Mouse (Mus musculus): ENCODE measurements around the gene Gata5. TPM values are rescaled to one million over a fixed set of nuclear protein-coding genes. Genes with fewer than 3 reads are reported as not detected.

Gene Gata5
- polyA plus RNA-seq (2015; fragmentation: Nextera tagmentation; extraction: Ambion mirVana), result not detected in 2 replicates

- H3K9ac ChIP-seq, result no peak within 1 kb of the TSS
- no peak for ATAC-seq (replicated peaks)
- under 1% methylated on average over 33 of the region's 33 CpGs for WGBS
- H3K9me3 ChIP-seq, result no peaks in the 10 kb centered on the region
- peaks cover 14% of the 10 kb centered on the region for H3K4me1 ChIP-seq
- H3K27ac ChIP-seq, result no peak within 1 kb of the TSS
- peak within 1 kb of the TSS; percentile 47 for H3K4me2 ChIP-seq
- H3K27me3 ChIP-seq (replicated peaks), result peaks cover 67% of the 10 kb centered on the region
- H3K36me3 ChIP-seq (replicated peaks), result no peaks in the 10 kb centered on the region
- H3K4me3 ChIP-seq, result peak within 1 kb of the TSS; percentile 28
Measured at GRCm38 (mm10) chr2:180334551-180334986, at the start of gene Gata5. Gata5 (minus strand) TSS chr2:180334699.

DNA sequence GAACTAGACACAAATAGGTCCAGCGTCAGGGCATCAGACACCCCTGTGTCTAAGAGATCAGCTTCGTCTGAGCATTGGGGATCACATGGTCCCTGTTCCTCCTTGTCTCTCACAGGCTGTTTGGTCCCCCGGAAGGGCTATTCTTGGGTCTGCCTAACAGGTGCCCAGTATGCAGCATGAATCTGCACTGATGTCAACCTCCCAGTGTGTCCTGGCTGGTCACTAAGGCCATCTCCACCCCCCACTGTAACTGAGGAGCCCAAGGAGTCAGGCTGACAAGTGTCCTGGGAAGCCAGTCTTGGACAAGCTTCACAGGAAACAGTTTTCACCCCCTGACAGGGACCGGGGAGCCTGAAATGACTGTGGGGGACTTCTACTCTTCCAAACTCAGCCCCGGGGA, 42.2 kb upstream of the Gata5 start:
- ATAC-seq (replicated peaks), result no peak
- WGBS, result 83% methylated on average over 5 of the region's 5 CpGs
- Histone ChIP-seq H3K27me3 (replicated peaks) (0 out of 2 replicates have a peak, but pooled peaks cover 3% of the 10 kb centered on the region), H3K4me2 (no peak overlapping the region), H3K27ac (no peak overlapping the region), H3K36me3 (replicated peaks) (no peaks in the 10 kb centered on the region), H3K9me3 (no peaks in the 10 kb centered on the region), H3K9ac (no peak overlapping the region), H3K4me3 (no peak overlapping the region), H3K4me1 (no peaks in the 10 kb centered on the region)

- 89% methylated on average over 10 of the region's 10 CpGs for WGBS
- H3K4me3 ChIP-seq, result no peak overlapping the region
- no peaks in the 10 kb centered on the region for H3K27me3 ChIP-seq (replicated peaks)
- H3K4me1 ChIP-seq, result no peaks in the 10 kb centered on the region
- H3K4me2 ChIP-seq, result no peak overlapping the region
- no peaks in the 10 kb centered on the region for H3K36me3 ChIP-seq (replicated peaks)
- ATAC-seq (replicated peaks), result no peak
- no peak overlapping the region for H3K9ac ChIP-seq
- no peaks in the 10 kb centered on the region for H3K9me3 ChIP-seq
- H3K27ac ChIP-seq, result no peak overlapping the region
Measured at GRCm38 (mm10) chr2:180373256-180373655, 38.8 kb upstream of the Gata5 start.

GRCm38 (mm10) chr2:180368359-180368758, 33.9 kb upstream of the Gata5 start:
- ATAC-seq (replicated peaks), result no peak

DNA sequence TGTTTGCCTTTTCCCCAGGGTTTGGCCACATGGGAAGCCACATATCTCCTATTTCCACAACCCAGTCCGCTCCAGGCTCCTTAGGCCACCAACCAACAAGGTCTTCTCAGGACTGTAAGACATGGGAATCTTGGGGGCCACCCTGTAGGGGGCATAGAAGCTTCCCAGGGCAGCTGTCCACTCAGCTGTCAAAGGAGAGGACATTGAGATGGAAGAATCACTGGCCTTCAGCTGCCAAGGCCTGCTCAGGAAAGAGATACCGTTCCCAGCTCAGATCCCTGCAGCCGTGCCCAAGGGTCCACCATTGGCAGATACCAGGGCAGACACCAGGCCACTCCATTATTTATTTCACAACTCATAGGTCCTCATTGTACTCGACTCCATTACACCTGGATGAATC, 32.9 kb upstream of the Gata5 start:
- Histone ChIP-seq H3K4me2 (no peak overlapping the region), H3K36me3 (replicated peaks) (no peaks in the 10 kb centered on the region), H3K9me3 (no peaks in the 10 kb centered on the region), H3K4me3 (no peak overlapping the region), H3K9ac (no peak overlapping the region), H3K4me1 (no peaks in the 10 kb centered on the region), H3K27me3 (replicated peaks) (no peaks in the 10 kb centered on the region), H3K27ac (no peak overlapping the region)
- WGBS, result 80% methylated on average over 4 of the region's 4 CpGs
- no peak for ATAC-seq (replicated peaks)

More at GRCm38 (mm10) chr2:180368359-180368758, 33.9 kb upstream of the Gata5 start:
- Histone ChIP-seq H3K36me3 (replicated peaks) (no peaks in the 10 kb centered on the region), H3K27ac (no peak overlapping the region), H3K4me3 (no peak overlapping the region), H3K27me3 (replicated peaks) (no peaks in the 10 kb centered on the region), H3K9ac (no peak overlapping the region), H3K4me1 (no peaks in the 10 kb centered on the region), H3K9me3 (no peaks in the 10 kb centered on the region), H3K4me2 (no peak overlapping the region)
- 72% methylated on average over 5 of the region's 5 CpGs for WGBS

DNA sequence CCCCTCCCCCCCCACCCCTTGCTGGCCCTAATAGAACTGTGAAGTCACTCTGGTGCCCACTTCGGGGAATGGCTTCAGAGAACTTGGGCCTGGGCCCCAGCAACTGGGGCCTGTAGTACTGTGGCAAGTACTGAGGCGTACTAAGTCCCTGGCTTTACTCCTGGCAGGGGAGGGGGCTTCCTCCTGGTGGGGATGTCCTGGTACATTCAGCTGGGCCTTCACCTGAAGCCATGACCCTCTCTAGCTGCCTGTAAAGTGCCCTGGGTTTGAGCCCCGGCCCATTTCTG, 28.9 kb upstream of the Gata5 start:
- Histone ChIP-seq H3K4me3 (no peak overlapping the region), H3K9ac (no peak overlapping the region), H3K36me3 (replicated peaks) (no peaks in the 10 kb centered on the region), H3K4me2 (no peak overlapping the region), H3K27ac (no peak overlapping the region), H3K9me3 (no peaks in the 10 kb centered on the region), H3K4me1 (no peaks in the 10 kb centered on the region), H3K27me3 (replicated peaks) (no peaks in the 10 kb centered on the region)
- 81% methylated on average over 3 of the region's 3 CpGs for whole genome bisulfite sequencing
- ATAC-seq (replicated peaks), result no peak

DNA sequence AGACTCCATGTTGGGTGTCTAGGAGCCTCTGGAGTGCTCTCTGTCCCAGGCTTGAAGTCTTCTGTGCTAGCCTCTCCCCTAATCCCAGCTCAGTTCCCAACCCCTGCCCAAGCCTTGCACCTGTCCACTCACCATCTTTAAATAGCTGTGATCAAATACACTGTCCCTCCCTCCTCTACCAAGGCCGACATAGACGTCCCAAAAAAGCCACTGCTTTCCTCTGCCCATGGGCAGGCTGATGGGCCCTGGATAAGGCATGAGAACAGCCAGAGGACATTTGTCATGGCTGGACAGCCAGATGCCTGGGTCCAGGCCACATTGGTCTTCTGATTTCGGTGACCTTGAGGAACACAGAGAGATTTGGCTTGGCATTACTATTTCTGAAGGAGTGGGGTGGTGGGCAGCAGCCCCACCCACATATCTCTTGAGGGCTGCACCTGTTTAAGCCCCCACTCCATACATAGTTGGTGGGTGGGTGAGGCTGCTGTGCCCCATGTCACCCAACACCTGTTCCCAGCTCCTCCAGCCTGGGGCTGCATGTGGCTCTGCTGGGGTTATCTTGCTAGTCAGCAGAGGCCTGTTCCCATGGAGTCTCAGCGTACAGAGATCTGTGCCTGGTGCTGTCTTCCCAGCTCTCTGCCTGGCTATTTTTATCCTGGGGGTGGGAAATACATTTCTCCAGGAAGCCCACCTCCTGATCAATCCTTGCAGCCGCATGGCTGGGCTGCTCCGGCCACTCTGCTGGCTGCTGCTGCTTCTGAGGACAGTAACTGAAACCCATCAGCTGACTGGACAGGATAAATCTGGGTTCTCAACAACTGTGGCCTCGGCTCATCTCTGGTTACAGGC, 28.3 kb upstream of the Gata5 start:
- no peaks in the 10 kb centered on the region for H3K9me3 ChIP-seq
- H3K9ac ChIP-seq, result no peak overlapping the region
- 72% methylated on average over 7 of the region's 7 CpGs for WGBS
- no peaks in the 10 kb centered on the region for H3K4me1 ChIP-seq
- H3K4me3 ChIP-seq, result no peak overlapping the region
- H3K27me3 ChIP-seq (replicated peaks), result no peaks in the 10 kb centered on the region
- no peak overlapping the region for H3K4me2 ChIP-seq
- no peaks in the 10 kb centered on the region for H3K36me3 ChIP-seq (replicated peaks)
- H3K27ac ChIP-seq, result no peak overlapping the region
- no peak for ATAC-seq (replicated peaks)

DNA sequence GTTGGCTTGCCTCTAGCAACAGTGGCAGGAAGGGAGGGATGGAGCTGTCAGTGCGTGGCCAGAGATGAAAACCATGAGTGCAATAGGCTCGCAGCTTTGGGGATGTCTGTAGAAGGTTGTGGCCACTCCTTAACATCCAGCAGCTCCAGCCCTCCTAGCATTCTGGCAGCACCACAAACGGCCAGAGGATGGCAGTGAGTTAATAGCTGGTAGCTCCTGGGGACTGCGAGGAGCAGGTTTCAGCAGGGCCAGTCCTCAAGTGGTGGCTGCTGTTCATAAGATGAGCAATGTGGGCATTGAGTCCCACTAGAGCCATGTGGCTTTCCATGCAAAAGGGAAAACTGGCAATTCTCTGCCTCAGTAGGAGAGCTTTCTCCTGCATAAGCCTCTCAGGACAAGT, 24.6 kb upstream of the Gata5 start:
- WGBS, result 4% methylated on average over 4 of the region's 4 CpGs
- H3K4me1 ChIP-seq, result no peaks in the 10 kb centered on the region
- no peaks in the 10 kb centered on the region for H3K27me3 ChIP-seq (replicated peaks)
- no peak overlapping the region for H3K4me2 ChIP-seq
- no peak overlapping the region for H3K9ac ChIP-seq
- no peak overlapping the region for H3K27ac ChIP-seq
- no peaks in the 10 kb centered on the region for H3K9me3 ChIP-seq
- no peaks in the 10 kb centered on the region for H3K36me3 ChIP-seq (replicated peaks)
- H3K4me3 ChIP-seq, result no peak overlapping the region
- no peak for ATAC-seq (replicated peaks)

DNA sequence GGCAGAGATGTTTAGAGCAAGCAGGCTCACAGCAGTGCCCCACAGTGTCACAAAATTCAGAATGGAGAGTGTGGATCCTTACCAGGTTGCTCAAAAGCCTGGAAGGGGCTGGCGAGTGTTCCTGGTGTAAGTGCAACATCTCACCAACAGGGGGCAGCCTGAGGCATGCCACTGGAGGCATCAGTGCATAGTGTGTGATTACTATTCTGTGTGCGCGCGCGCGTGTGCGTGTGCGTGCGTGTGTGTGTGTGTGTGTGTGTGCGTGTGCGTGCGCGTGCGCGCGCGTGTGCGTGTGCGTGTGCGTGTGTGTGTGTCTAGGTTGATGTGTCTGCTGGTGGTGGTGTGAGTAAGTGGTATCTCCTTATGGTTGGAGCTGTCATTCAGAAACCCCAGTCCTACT, 18.8 kb upstream of the Gata5 start:
- Histone ChIP-seq H3K4me1 (no peaks in the 10 kb centered on the region), H3K27ac (no peak overlapping the region), H3K4me2 (0 out of 2 replicates have a peak overlapping the region, but pooled peaks have one; percentile 13), H3K36me3 (replicated peaks) (no peaks in the 10 kb centered on the region), H3K27me3 (replicated peaks) (no peaks in the 10 kb centered on the region), H3K9me3 (no peaks in the 10 kb centered on the region), H3K9ac (no peak overlapping the region), H3K4me3 (no peak overlapping the region)
- WGBS, result 56% methylated on average over 20 of the region's 20 CpGs
- ATAC-seq (replicated peaks), result peak; percentile 69

GRCm38 (mm10) chr2:180350700-180351099, 16.2 kb upstream of the Gata5 start:
- Histone ChIP-seq H3K27ac (no peak overlapping the region), H3K4me2 (no peak overlapping the region), H3K4me1 (peaks cover 2% of the 10 kb centered on the region; the same call in 1 of the 2 replicates), H3K4me3 (no peak overlapping the region), H3K36me3 (replicated peaks) (no peaks in the 10 kb centered on the region), H3K9me3 (no peaks in the 10 kb centered on the region), H3K27me3 (replicated peaks) (no peaks in the 10 kb centered on the region), H3K9ac (no peak overlapping the region)
- WGBS, result 55% methylated on average over 2 of the region's 2 CpGs
- ATAC-seq (replicated peaks), result no peak

GRCm38 (mm10) chr2:180346820-180347497, 12.5 kb upstream of the Gata5 start:
- no peak overlapping the region for H3K27ac ChIP-seq
- WGBS, result 29% methylated on average over 9 of the region's 9 CpGs
- ATAC-seq (replicated peaks), result peak; percentile 58
- H3K9me3 ChIP-seq, result no peaks in the 10 kb centered on the region
- H3K4me2 ChIP-seq, result no peak overlapping the region
- H3K4me3 ChIP-seq, result no peak overlapping the region
- no peak overlapping the region for H3K9ac ChIP-seq
- H3K4me1 ChIP-seq, result peaks cover 2% of the 10 kb centered on the region; the same call in 1 of the 2 replicates
- no peaks in the 10 kb centered on the region for H3K27me3 ChIP-seq (replicated peaks)
- H3K36me3 ChIP-seq (replicated peaks), result no peaks in the 10 kb centered on the region

DNA sequence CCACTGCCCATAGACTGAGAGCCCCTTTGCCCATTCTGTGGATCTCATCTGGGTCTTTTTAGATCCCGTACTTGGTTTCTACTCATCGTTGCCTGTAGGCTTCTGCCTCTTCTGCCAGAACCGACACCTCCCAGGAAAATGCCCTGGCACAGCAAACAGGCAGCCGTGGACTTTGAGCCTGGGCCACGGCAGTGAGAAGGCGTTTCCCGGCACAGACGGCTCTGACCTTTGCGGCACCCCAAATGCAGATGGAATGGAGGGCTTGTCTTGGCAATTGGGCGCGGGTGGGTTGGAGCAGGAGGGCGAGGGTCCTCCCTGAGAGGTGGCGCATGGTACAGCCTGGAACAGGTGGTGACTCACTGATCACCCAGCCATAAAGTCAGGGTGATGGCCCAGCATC, 8.6 kb upstream of the Gata5 start:
- no peak for ATAC-seq (replicated peaks)
- Histone ChIP-seq H3K4me2 (no peak overlapping the region), H3K9me3 (no peaks in the 10 kb centered on the region), H3K27ac (no peak overlapping the region), H3K27me3 (replicated peaks) (0 out of 2 replicates have a peak, but pooled peaks cover 4% of the 10 kb centered on the region), H3K4me3 (no peak overlapping the region), H3K9ac (no peak overlapping the region), H3K4me1 (peaks cover 2% of the 10 kb centered on the region; the same call in 1 of the 2 replicates), H3K36me3 (replicated peaks) (no peaks in the 10 kb centered on the region)
- 88% methylated on average over 13 of the region's 13 CpGs for WGBS
